Mouse (Mus musculus) lung, postnatal 14 days (tissue): ENCODE data around the gene Arnt2.

Source experiments
- DNase-seq: peaks from one replicate; pipeline ENCODE4 v3.0.0; 2021

Gene Arnt2

GRCm38 (mm10) chr7:84284974-84285373 is 125.0 kb downstream of the Arnt2 start:
- DNase-seq: no peak

GRCm38 (mm10) chr7:84282231-84282630 is 127.7 kb downstream of the Arnt2 start:
- no peak for DNase-seq

- peak; percentile 28 for DNase-seq
Observed at GRCm38 (mm10) chr7:84279231-84279630, 130.7 kb downstream of the Arnt2 start.

GRCm38 (mm10) chr7:84275312-84275711 is 134.7 kb downstream of the Arnt2 start:
- no peak for DNase-seq

GRCm38 (mm10) chr7:84273930-84274329 is 136.0 kb downstream of the Arnt2 start:
- no peak for DNase-seq

- DNase-seq: peak; percentile 85
Observed at GRCm38 (mm10) chr7:84272206-84272818, 137.7 kb downstream of the Arnt2 start.

GRCm38 (mm10) chr7:84271429-84271828 is 138.5 kb downstream of the Arnt2 start:
- no peak for DNase-seq

- no peak for DNase-seq
Observed at GRCm38 (mm10) chr7:84263466-84263865, 146.5 kb downstream of the Arnt2 start.

GRCm38 (mm10) chr7:84261341-84261740 is 148.6 kb downstream of the Arnt2 start:
- peak; percentile 44 for DNase-seq

GRCm38 (mm10) chr7:84260401-84260800 is 149.6 kb downstream of the Arnt2 start:
- DNase-seq: no peak

GRCm38 (mm10) chr7:84259309-84259985 is 150.5 kb downstream of the Arnt2 start:
- no peak for DNase-seq

GRCm38 (mm10) chr7:84256661-84257060 is 153.3 kb downstream of the Arnt2 start:
- DNase-seq: no peak

- no peak for DNase-seq
Observed at GRCm38 (mm10) chr7:84256245-84256644, 153.7 kb downstream of the Arnt2 start.

- no peak for DNase-seq
Observed at GRCm38 (mm10) chr7:84254916-84255315, 155.1 kb downstream of the Arnt2 start.

- no peak for DNase-seq
Observed at GRCm38 (mm10) chr7:84254311-84254710, 155.7 kb downstream of the Arnt2 start.

GRCm38 (mm10) chr7:84251667-84252066 is 158.3 kb downstream of the Arnt2 start:
- no peak for DNase-seq

GRCm38 (mm10) chr7:84250736-84251135 is 159.2 kb downstream of the Arnt2 start:
- DNase-seq: no peak

- no peak for DNase-seq
Observed at GRCm38 (mm10) chr7:84249951-84250350, 160.0 kb downstream of the Arnt2 start.

GRCm38 (mm10) chr7:84249381-84249780 is 160.6 kb downstream of the Arnt2 start:
- no peak for DNase-seq

- no peak for DNase-seq
Observed at GRCm38 (mm10) chr7:84247960-84248665, 161.9 kb downstream of the Arnt2 start.

- no peak for DNase-seq
Observed at GRCm38 (mm10) chr7:84246878-84247277, 163.1 kb downstream of the Arnt2 start.

- DNase-seq: no peak
Observed at GRCm38 (mm10) chr7:84246093-84246492, 163.9 kb downstream of the Arnt2 start.

- peak; percentile 12 for DNase-seq
Observed at GRCm38 (mm10) chr7:84240406-84240805, 169.6 kb downstream of the Arnt2 start.

GRCm38 (mm10) chr7:84237655-84238054 is 172.3 kb downstream of the Arnt2 start:
- peak; percentile 33 for DNase-seq
